Mouse (Mus musculus) midbrain, embryonic 12.5 days (tissue): ENCODE results near the gene Hoxd10. TPM values are rescaled to one million over a fixed set of nuclear protein-coding genes. Genes with fewer than 3 reads are reported as not detected.

ENCODE experiments used
- ATAC-seq: fragments of 200-750 bp; cut with Nextera tagmentation; 2 replicates; pipeline ENCODE4 v1.8.0; 2017; ENCODE audit warnings: low read depth, moderate TSS enrichment, moderate library complexity; ENCODE audit not compliant: low FRiP score
- H3K27ac ChIP-seq: fragments of 300-500 bp; sonication (generic); replicated peaks from 2 replicates; pipeline ENCODE4 v1.5.1; 2016; ENCODE audit warnings: mild to moderate bottlenecking
- H3K27me3 ChIP-seq: fragments of 300-500 bp; sonication (generic); 2 replicates; pipeline ENCODE4 v1.6.1; 2016; ENCODE audit warnings: mild to moderate bottlenecking
- H3K36me3 ChIP-seq: fragments of 300-500 bp; sonication (generic); 2 replicates; pipeline ENCODE4 v1.6.1; 2016
- H3K4me1 ChIP-seq: fragments of 300-500 bp; sonication (generic); 2 replicates; pipeline ENCODE4 v1.6.1; 2016
- H3K4me2 ChIP-seq: fragments of 300-500 bp; sonication (generic); replicated peaks from 2 replicates; pipeline ENCODE4 v1.6.1; 2016; ENCODE audit warnings: mild to moderate bottlenecking, moderate library complexity
- H3K4me3 ChIP-seq: fragments of 300-500 bp; sonication (generic); 2 replicates; pipeline ENCODE4 v1.5.1; 2016; ENCODE audit warnings: mild to moderate bottlenecking
- H3K9ac ChIP-seq: fragments of 300-500 bp; sonication (generic); replicated peaks from 2 replicates; pipeline ENCODE4 v1.6.1; 2016; ENCODE audit warnings: mild to moderate bottlenecking, moderate library complexity
- H3K9me3 ChIP-seq: fragments of 300-500 bp; sonication (generic); 2 replicates; pipeline ENCODE4 v1.6.1; 2016; ENCODE audit warnings: mild to moderate bottlenecking
- WGBS: fragments of 180-500 bp; shearing (Covaris S2); methylation state at CpG from one replicate; pipeline ENCODE4 v1.1.7; 2016; 5-methylcytosine and 5-hydroxymethylcytosine counted together
- polyA plus RNA-seq: library from polyadenylated mRNA; unstranded; fragments of >200 nt; fragmentation: Nextera tagmentation; extraction: Ambion mirVana; gene quantifications from 2 replicates; pipeline ENCODE4 v1.2.1, GENCODE M21; 2016

Gene Hoxd10
- polyA plus RNA-seq, 1 experiment from 2014 or later, result not detected

DNA sequence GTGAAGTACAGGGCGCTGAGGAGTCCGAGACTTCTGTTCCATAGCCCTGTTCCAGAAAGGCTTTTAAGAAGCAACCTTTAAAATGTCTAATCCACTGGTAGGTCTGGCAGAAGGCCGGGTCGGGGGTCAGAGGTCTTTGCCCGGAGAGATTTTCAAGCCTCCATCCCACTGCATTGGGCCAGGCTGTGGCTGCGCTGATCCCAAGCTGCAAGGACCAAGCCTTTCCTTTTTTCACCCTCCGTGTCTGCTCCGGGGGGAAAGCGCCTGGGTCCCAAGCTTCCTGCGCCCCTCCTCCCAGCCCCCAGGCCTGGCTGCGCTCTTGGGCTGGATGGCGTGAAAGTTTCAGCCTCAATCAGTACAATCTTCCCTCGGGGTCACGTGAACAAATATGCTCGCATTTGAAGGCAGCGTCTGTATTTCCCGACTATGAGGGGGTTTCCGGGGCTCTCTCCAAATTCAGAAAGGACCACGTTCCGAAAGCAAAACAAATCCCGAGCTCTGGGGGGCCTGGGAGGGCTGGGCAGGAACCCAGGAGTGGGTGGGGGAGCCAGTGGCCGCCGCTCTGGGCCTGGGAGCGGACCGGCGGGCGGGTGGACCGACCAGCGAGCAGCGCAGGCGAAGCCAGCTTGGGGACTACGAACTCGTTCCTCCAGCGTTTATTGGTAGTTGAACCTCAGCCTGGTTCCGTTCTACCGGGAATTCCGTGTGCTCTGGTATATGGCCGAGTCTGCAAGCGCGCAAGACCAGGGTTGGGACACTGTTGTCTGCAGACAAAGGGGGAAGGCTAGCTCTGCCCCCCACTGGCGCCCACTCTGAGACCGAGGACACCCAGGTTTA lies 44.3 kb downstream of the Hoxd10 start:
- Histone ChIP-seq H3K4me3 (0 out of 2 replicates have a peak overlapping the region, but pooled peaks have one; percentile 13), H3K9ac (no peak overlapping the region), H3K27ac (no peak overlapping the region), H3K4me1 (peaks cover 8% of the 10 kb centered on the region), H3K4me2 (0 out of 2 replicates have a peak overlapping the region, but pooled peaks have one; percentile 17), H3K27me3 (peaks cover 100% of the 10 kb centered on the region), H3K36me3 (no peaks in the 10 kb centered on the region), H3K9me3 (no peaks in the 10 kb centered on the region)
- under 1% methylated on average over 39 of the region's 42 CpGs for WGBS
- ATAC-seq, result no peak

GRCm38 (mm10) chr2:74736688-74737577 lies 45.2 kb downstream of the Hoxd10 start:
- ATAC-seq, result no peak
- no peak overlapping the region for H3K9ac ChIP-seq
- 1% methylated on average over 15 of the region's 15 CpGs for WGBS
- H3K9me3 ChIP-seq, result no peaks in the 10 kb centered on the region
- H3K36me3 ChIP-seq, result no peaks in the 10 kb centered on the region
- H3K4me1 ChIP-seq, result peaks cover 8% of the 10 kb centered on the region
- no peak overlapping the region for H3K4me2 ChIP-seq
- peaks cover 100% of the 10 kb centered on the region for H3K27me3 ChIP-seq
- no peak overlapping the region for H3K27ac ChIP-seq
- H3K4me3 ChIP-seq, result no peak overlapping the region

DNA sequence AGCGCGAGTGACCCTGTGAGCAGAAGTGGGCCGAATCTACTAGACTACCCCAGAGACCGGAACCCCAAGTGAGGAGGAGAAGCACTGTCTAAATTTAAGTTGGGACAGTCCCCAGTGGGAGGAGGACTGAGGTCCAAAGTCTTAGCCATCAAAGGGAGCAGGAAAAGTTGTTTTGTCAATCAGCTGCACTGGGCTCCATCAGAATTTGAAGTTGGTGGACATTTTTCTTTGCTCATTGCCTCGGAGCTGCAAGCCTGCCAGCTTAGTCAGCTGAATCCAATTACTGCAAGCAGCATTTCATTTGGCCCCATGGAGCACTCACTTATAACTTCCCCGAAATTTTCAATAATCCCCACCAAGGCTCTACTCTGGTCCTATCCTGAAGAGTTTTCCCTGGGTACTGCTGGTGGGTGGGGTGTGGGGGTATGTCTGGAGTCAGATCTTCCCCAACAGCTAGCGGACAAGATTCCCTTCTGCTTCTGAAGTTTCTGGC lies 45.9 kb downstream of the Hoxd10 start:
- H3K27ac ChIP-seq, result no peak overlapping the region
- H3K4me1 ChIP-seq, result peaks cover 6% of the 10 kb centered on the region
- H3K4me3 ChIP-seq, result no peak overlapping the region
- no peak for ATAC-seq
- H3K27me3 ChIP-seq, result peaks cover 99% of the 10 kb centered on the region
- H3K9me3 ChIP-seq, result no peaks in the 10 kb centered on the region
- H3K36me3 ChIP-seq, result no peaks in the 10 kb centered on the region
- H3K4me2 ChIP-seq, result no peak overlapping the region
- 4% methylated on average over 7 of the region's 7 CpGs for WGBS
- no peak overlapping the region for H3K9ac ChIP-seq

GRCm38 (mm10) chr2:74738623-74739475 lies 47.1 kb downstream of the Hoxd10 start:
- H3K9ac ChIP-seq, result no peak overlapping the region
- H3K36me3 ChIP-seq, result no peaks in the 10 kb centered on the region
- H3K9me3 ChIP-seq, result no peaks in the 10 kb centered on the region
- peaks cover 97% of the 10 kb centered on the region for H3K27me3 ChIP-seq
- H3K4me2 ChIP-seq, result no peak overlapping the region
- no peak overlapping the region for H3K4me3 ChIP-seq
- H3K27ac ChIP-seq, result no peak overlapping the region
- ATAC-seq, result no peak
- H3K4me1 ChIP-seq, result peaks cover 4% of the 10 kb centered on the region; the same call in 1 of the 2 replicates
- 2% methylated on average over 20 of the region's 20 CpGs for WGBS

DNA sequence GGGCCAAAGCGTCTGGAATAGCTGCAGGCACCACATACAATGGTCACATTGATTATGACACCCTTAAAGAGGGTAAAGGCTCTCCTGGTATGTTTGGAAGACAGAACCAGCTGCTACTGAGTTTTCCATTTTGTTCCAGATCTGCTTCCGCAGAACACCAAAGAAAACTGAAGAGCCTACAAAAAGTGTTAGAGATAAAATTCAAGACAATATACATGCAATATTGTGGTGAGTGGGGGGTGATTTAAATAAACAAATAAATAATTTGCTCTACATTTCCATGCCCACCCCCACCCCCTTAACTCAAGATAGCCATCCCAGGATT lies 47.7 kb downstream of the Hoxd10 start:
- H3K4me3 ChIP-seq, result no peak overlapping the region
- peaks cover 97% of the 10 kb centered on the region for H3K27me3 ChIP-seq
- no peaks in the 10 kb centered on the region for H3K9me3 ChIP-seq
- H3K27ac ChIP-seq, result no peak overlapping the region
- H3K9ac ChIP-seq, result no peak overlapping the region
- H3K4me2 ChIP-seq, result no peak overlapping the region
- WGBS, result 6% methylated on average over 2 of the region's 2 CpGs
- H3K4me1 ChIP-seq, result peaks cover 4% of the 10 kb centered on the region; the same call in 1 of the 2 replicates
- no peak for ATAC-seq
- no peaks in the 10 kb centered on the region for H3K36me3 ChIP-seq

- H3K4me2 ChIP-seq, result no peak overlapping the region
- no peak for ATAC-seq
Measured at GRCm38 (mm10) chr2:74739869-74740268, 48.1 kb downstream of the Hoxd10 start.

DNA sequence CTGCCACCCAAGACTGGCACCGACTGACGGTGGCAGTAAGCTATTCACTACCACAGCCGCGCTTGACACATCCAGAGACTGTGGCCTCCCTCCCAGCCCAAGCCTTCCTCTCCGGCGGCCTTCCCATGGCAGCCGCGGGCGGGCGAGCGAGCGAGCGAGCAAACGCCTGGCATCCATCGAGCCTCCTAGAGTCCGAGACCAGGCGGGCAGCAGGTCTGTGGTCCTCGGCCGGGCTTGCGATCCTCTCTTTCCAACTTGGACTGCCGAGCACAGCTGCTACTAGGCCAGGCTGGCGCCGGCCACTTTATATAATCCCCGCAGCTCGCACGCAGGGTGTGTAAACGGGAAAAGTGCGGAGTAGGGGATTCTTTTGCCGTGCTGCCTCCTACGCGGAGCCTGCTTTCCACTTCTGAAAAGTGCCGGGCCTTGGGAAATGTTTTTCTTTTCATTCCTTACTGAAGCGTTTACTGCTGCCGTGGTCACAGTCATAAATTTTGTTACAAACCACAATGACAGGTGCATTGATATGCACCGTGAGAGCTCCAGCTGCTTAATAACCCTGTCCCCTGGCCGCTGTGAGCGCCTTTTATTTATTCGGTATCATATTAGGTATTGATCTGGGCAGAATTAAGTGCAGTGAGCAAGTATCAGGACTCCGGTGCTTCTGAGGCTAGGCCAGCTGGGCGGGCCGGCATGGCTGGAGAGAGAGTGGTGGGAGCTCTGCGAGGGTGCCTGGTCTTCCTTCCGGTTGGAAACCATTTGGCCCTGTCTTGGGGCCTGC lies 48.8 kb downstream of the Hoxd10 start:
- Histone ChIP-seq H3K4me1 (peaks cover 4% of the 10 kb centered on the region; the same call in 1 of the 2 replicates), H3K36me3 (no peaks in the 10 kb centered on the region)

More at GRCm38 (mm10) chr2:74739869-74740268, 48.1 kb downstream of the Hoxd10 start:
- no peaks in the 10 kb centered on the region for H3K9me3 ChIP-seq
- H3K36me3 ChIP-seq, result no peaks in the 10 kb centered on the region
- peaks cover 4% of the 10 kb centered on the region; the same call in 1 of the 2 replicates for H3K4me1 ChIP-seq
- H3K9ac ChIP-seq, result no peak overlapping the region
- H3K4me3 ChIP-seq, result no peak overlapping the region
- 4% methylated on average over 14 of the region's 14 CpGs for WGBS
- H3K27me3 ChIP-seq, result peaks cover 97% of the 10 kb centered on the region
- H3K27ac ChIP-seq, result no peak overlapping the region

DNA sequence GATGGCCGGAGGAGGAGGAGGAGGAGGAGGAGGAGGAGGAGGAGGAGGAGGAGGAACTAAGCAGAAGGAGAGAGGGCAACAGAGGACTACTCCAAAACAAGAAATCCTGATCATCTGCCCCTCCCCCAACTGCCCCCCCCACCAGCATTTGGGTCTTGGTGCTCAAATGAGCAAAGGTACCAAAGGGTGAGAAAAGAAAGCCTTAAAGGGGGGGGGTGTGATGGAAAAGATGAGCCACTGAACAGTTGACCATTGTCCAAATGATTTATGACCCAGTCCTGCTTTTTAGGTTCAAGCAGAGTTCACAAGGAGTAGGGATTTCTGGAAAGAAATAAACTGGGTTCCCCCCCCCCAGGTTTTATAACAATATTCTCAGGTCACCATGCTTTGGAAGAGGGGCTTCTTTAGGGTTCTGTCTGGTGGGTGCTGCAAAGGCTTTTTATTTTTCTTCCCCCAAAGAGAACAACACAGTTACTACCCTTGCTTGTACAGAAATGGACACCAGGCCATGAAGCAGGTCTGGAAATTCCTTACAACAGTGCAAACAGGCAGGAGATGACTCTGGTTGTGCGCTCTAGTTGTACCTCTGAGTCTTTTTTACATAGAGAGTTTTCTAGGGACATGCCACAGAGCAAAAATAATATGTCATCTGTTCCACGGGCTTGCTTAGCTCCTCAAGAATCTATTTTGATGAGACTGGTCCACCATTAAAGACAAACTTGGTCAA lies 49.7 kb downstream of the Hoxd10 start:
- Histone ChIP-seq H3K4me1 (no peaks in the 10 kb centered on the region), H3K9me3 (no peaks in the 10 kb centered on the region), H3K4me3 (no peak overlapping the region), H3K27me3 (peaks cover 97% of the 10 kb centered on the region), H3K36me3 (no peaks in the 10 kb centered on the region), H3K4me2 (no peak overlapping the region), H3K9ac (no peak overlapping the region), H3K27ac (no peak overlapping the region)
- no peak for ATAC-seq
- WGBS, result 23% methylated on average over 2 of the region's 3 CpGs

More for the DNA sequence above, 48.8 kb downstream of the Hoxd10 start:
- WGBS, result under 1% methylated on average over 43 of the region's 43 CpGs
- Histone ChIP-seq H3K4me3 (no peak overlapping the region), H3K27ac (no peak overlapping the region), H3K4me2 (no peak overlapping the region), H3K9me3 (no peaks in the 10 kb centered on the region), H3K27me3 (peaks cover 97% of the 10 kb centered on the region), H3K9ac (no peak overlapping the region)
- ATAC-seq, result no peak

DNA sequence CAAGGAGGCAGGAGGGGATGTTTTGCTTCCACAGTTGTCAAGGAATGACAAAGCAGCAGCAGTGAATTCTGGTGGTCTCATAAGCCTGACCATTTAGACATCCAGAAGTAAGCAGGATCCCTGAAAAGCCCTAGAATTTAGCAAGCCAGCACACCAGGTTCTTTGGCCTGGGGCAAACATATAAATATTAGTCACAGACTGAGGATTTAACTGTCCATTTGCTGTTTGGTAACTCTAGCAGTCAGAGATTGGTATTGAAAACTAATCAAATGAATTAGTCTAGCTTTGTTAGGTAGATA lies 50.2 kb downstream of the Hoxd10 start:
- Histone ChIP-seq H3K4me3 (no peak overlapping the region), H3K27ac (no peak overlapping the region), H3K9me3 (no peaks in the 10 kb centered on the region), H3K4me2 (no peak overlapping the region), H3K36me3 (no peaks in the 10 kb centered on the region), H3K9ac (no peak overlapping the region), H3K27me3 (peaks cover 97% of the 10 kb centered on the region), H3K4me1 (no peaks in the 10 kb centered on the region)
- ATAC-seq, result no peak
